In the genomic region with DNA sequence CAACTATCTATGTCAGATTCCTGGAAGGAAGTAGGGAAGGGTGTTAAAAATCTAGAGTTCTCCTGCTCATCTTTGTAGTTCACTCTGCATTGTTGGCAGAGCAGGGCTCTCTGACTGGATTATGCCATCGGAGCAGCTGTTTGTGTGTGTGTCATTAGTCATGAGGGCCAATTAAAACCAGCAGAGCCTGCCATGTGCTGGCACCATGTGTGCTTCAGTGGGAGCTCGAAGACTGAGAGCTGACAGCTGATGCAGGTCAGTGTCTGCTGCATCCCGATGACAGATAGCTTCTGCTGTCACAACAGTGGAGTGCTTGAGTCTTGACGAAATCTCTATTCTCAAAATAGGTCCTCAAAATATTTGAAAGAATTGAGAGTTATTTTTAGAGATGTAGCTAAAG, we compare ENCODE assay signal across 12 mouse cellular contexts.
DNase-seq lines count a peak whose midpoint lies in the region; ATAC-seq and TF ChIP-seq lines count a peak whose summit lies in the region.
"Had no signal": no experiment of that assay in that cellular context is flagged by ENCODE, and none has a peak within 500 bp of the region (broad histone marks: within the 10 kb centered on the region; RNA-seq: fewer than 3 reads in every experiment).

No protein-coding gene starts in this region.

- no peak overlapping the region for H3K9ac ChIP-seq in forebrain, embryonic 12.5 days
- H3K9ac ChIP-seq in hindbrain, postnatal 0 days (replicated peaks; ENCODE audit: low read length), result no peak overlapping the region
- no peak overlapping the region for H3K9ac ChIP-seq in neural tube, embryonic 12.5 days
- H3K9ac ChIP-seq: embryonic facial prominence, embryonic 13.5 days; liver, embryonic 13.5 days had no signal

- H3K27me3 ChIP-seq in forebrain, embryonic 12.5 days, result peaks cover 12% of the 10 kb centered on the region
- no peaks in the 10 kb centered on the region for H3K27me3 ChIP-seq in hindbrain, postnatal 0 days (ENCODE audit: insufficient read depth, low read length)
- no peaks in the 10 kb centered on the region for H3K27me3 ChIP-seq in neural tube, embryonic 12.5 days (replicated peaks)
- H3K27me3 ChIP-seq: embryonic facial prominence, embryonic 13.5 days; liver, embryonic 13.5 days had no signal

- DNase-seq in heart, adult 11 months, result peak; percentile 77
- no peak for DNase-seq in heart, adult 18-20 months
- peak; percentile 72 for DNase-seq in hindbrain, postnatal 0 days (ENCODE audit: low spot score)
- no peak for DNase-seq in heart, postnatal 36 days
- DNase-seq in cerebellum, postnatal 25 days, result no peak
- no peak for DNase-seq in adrenal gland, postnatal 4 days (ENCODE audit: low spot score in 2 of 2)
- DNase-seq: kidney, adult 11 months; liver, embryonic 13.5 days; lung, postnatal 36 days had no signal

- ATAC-seq in forebrain, embryonic 12.5 days (ENCODE audit: low FRiP score), result peak; percentile 43; the same call in 1 of the 2 replicates
- ATAC-seq in hindbrain, postnatal 0 days, result peak; percentile 81
- peak; percentile 61; the same call in 1 of the 2 replicates for ATAC-seq in neural tube, embryonic 12.5 days (ENCODE audit: low FRiP score, low read depth)

- TF ChIP-seq CTCF in hindbrain, postnatal 0 days (IDR thresholded peaks at IDR 0.05; ENCODE audit: low read depth), result no peak

- H3K36me3 ChIP-seq in forebrain, embryonic 12.5 days (replicated peaks), result no peaks in the 10 kb centered on the region
- H3K36me3 ChIP-seq in hindbrain, postnatal 0 days (ENCODE audit: insufficient read depth, low read length), result no peaks in the 10 kb centered on the region
- H3K36me3 ChIP-seq in neural tube, embryonic 12.5 days, result no peaks in the 10 kb centered on the region
- H3K36me3 ChIP-seq: embryonic facial prominence, embryonic 13.5 days; liver, embryonic 13.5 days had no signal

- H3K27ac ChIP-seq in forebrain, embryonic 12.5 days, result peak overlapping the region; percentile 76
- H3K27ac ChIP-seq in hindbrain, postnatal 0 days, result no peak overlapping the region
- 0 out of 2 replicates have a peak overlapping the region, but pooled peaks have one; percentile 50 for H3K27ac ChIP-seq in neural tube, embryonic 12.5 days
- H3K27ac ChIP-seq: embryonic facial prominence, embryonic 13.5 days; liver, embryonic 13.5 days had no signal

- H3K4me3 ChIP-seq in forebrain, embryonic 12.5 days (replicated peaks), result no peak overlapping the region
- no peak overlapping the region for H3K4me3 ChIP-seq in hindbrain, postnatal 0 days (ENCODE audit: low read length)
- no peak overlapping the region for H3K4me3 ChIP-seq in neural tube, embryonic 12.5 days
- H3K4me3 ChIP-seq: embryonic facial prominence, embryonic 13.5 days; liver, embryonic 13.5 days had no signal

- peaks cover 37% of the 10 kb centered on the region for H3K4me1 ChIP-seq in forebrain, embryonic 12.5 days
- peaks cover 9% of the 10 kb centered on the region; the same call in 1 of the 2 replicates for H3K4me1 ChIP-seq in hindbrain, postnatal 0 days (ENCODE audit: insufficient read depth, low read length)
- H3K4me1 ChIP-seq in neural tube, embryonic 12.5 days, result peaks cover 37% of the 10 kb centered on the region
- H3K4me1 ChIP-seq: liver, embryonic 13.5 days had no signal

- no peaks in the 10 kb centered on the region for H3K9me3 ChIP-seq in forebrain, embryonic 12.5 days
- H3K9me3 ChIP-seq in hindbrain, postnatal 0 days (ENCODE audit: low read length), result no peaks in the 10 kb centered on the region
- no peaks in the 10 kb centered on the region for H3K9me3 ChIP-seq in neural tube, embryonic 12.5 days
- H3K9me3 ChIP-seq: embryonic facial prominence, embryonic 13.5 days; liver, embryonic 13.5 days had no signal

- H3K4me2 ChIP-seq in forebrain, embryonic 12.5 days, result no peak overlapping the region
- no peak overlapping the region for H3K4me2 ChIP-seq in hindbrain, postnatal 0 days (ENCODE audit: low read depth, low read length)
- no peak overlapping the region for H3K4me2 ChIP-seq in neural tube, embryonic 12.5 days (replicated peaks)
- H3K4me2 ChIP-seq: embryonic facial prominence, embryonic 13.5 days; liver, embryonic 13.5 days had no signal

- WGBS in forebrain, embryonic 12.5 days, result 57% methylated on average over 4 of the region's 4 CpGs
- WGBS in hindbrain, postnatal 0 days, result 33% methylated on average over 4 of the region's 4 CpGs
- WGBS in neural tube, embryonic 12.5 days, result 66% methylated on average over 4 of the region's 4 CpGs

- intact Hi-C loops in heart, postnatal 36 days (cut with DNase I), result no loop called here

Comparison
In these comparisons a context has a peak if more than half of its experiments do, and no peak if none do; other contexts are left out.
1. DNase-seq: peak in heart, adult 11 months (single experiment) and hindbrain, postnatal 0 days (single experiment); none in heart, adult 18-20 months (0 of 2), heart, postnatal 36 days (0 of 2), cerebellum, postnatal 25 days (0 of 2) and adrenal gland, postnatal 4 days (0 of 2).
2. Peak in every context shown above with its lines, with median percentiles within 50 percentile points of each other: ATAC-seq.